Mouse (Mus musculus) small intestine, adult 2 months (tissue): ENCODE results near the gene Fat3.

ENCODE experiments used
- CTCF ChIP-seq: fragments of 200-500 bp; IDR thresholded peaks from 2 replicates; pipeline ENCODE4 v1.5.1; 2012; ENCODE audit warnings: low read depth, mild to moderate bottlenecking, control low read depth, inconsistent platforms, low read length, moderate library complexity, mixed read lengths; ENCODE audit not compliant: insufficient replicate concordance, insufficient read length; ENCODE audit errors: extremely low read depth
- POLR2A ChIP-seq: fragments of 200-500 bp; IDR thresholded peaks from 2 replicates; pipeline ENCODE4 v1.6.1; 2012; ENCODE audit warnings: low read depth, mild to moderate bottlenecking, control low read depth, inconsistent platforms, low read length, moderate library complexity

DNA sequence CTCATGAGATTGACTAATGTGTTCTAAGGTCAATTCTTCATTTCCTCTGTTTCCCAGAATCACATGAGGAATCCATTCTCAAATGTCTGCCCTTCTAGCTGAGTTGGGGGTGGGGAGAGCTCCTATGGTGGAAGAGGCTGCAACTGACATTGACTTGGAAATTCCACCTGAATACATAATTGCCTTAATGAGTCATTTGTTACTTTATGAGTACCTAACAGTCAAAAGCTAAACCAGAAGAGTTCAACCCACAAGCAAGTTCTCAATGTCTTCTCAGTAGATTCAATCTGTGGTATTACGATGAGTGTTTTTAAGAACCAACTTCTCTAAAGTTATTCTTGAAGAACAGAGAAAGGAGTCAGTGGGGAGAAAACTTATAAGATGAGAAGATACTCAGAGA, 3.7 kb downstream of the Fat3 start:
- TF ChIP-seq POLR2A (no peak), CTCF (no peak)
